Mouse (Mus musculus): Measurements from ENCODE around the gene Gdnf. TPM values are rescaled to one million over a fixed set of nuclear protein-coding genes. Genes with fewer than 3 reads are reported as not detected.

The Gdnf gene
- total and polyA plus RNA-seq, 3 experiments, result 0.10 to 0.68 (median 0.39) TPM

DNA sequence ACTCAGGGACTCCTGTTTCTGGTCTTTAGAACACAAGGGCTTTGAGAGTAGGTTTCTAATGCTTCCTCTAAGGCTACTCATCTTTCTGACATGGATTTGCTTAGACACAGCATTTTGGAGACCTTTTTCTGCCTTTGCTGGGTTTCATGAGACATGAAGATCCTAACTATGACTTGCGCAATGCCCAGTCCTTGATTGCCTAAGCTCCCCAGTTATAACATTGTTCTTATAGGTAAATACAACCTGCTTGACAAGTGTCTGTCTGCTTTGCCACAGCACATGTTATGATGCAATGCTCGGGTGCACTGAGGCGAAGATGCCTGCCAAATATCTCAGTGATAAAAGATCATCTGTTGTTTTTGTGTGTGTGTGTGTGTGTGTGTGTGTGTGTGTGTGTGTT lies 54.7 kb downstream of the Gdnf start:
- Histone ChIP-seq H3K79me2 (replicated peaks; ENCODE audit: control insufficient read depth, insufficient read depth, low read length) (no peaks in the 10 kb centered on the region), H3K36me3 (ENCODE audit: control insufficient read depth, insufficient read depth, low read length) (no peaks in the 10 kb centered on the region), H3K4me3 (no peak overlapping the region), H3K27ac (no peak overlapping the region), H3K9ac (ENCODE audit: low read depth, low read length) (no peak overlapping the region), H3K4me1 (ENCODE audit: control insufficient read depth, insufficient read depth, low read length) (no peaks in the 10 kb centered on the region), H3K27me3 (ENCODE audit: control insufficient read depth, insufficient read depth, low read length) (no peaks in the 10 kb centered on the region)
- intact Hi-C loops (cut with DNase I), result no loop called here
- WGBS, result 87% methylated on average over 3 of the region's 3 CpGs
- TF ChIP-seq CTCF (IDR thresholded peaks at IDR 0.05) (no peak), POLR2A (IDR thresholded peaks at IDR 0.05; ENCODE audit: insufficient read depth, low read depth, low read length) (no peak)
- no peak for DNase-seq

DNA sequence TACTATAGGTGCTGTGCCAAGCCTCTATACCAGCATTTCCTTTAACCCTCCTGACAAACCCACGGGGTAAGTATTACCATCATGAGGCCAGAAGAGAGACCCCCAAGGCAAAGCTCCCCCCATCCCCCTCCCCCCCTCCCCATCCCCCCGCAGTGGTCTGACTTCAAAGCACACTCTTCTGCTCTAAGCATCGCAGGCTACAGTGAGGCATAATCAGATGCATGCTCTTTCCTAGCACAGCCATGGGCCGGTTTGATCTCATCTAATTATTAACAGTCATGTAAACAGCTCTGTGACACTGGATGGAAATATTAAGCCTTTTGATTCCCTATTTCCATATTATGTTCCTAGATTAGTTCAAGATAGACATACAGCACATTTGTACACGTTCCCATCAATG lies 61.8 kb downstream of the Gdnf start:
- no peak for DNase-seq
- Histone ChIP-seq H3K36me3 (ENCODE audit: control insufficient read depth, insufficient read depth, low read length) (peaks cover 11% of the 10 kb centered on the region), H3K27ac (no peak overlapping the region), H3K4me3 (no peak overlapping the region), H3K4me1 (ENCODE audit: control insufficient read depth, insufficient read depth, low read length) (peaks cover 3% of the 10 kb centered on the region), H3K9ac (ENCODE audit: low read depth, low read length) (no peak overlapping the region), H3K27me3 (ENCODE audit: control insufficient read depth, insufficient read depth, low read length) (no peaks in the 10 kb centered on the region), H3K79me2 (replicated peaks; ENCODE audit: control insufficient read depth, insufficient read depth, low read length) (no peaks in the 10 kb centered on the region)
- intact Hi-C loops (cut with DNase I), result no loop called here
- TF ChIP-seq POLR2A (IDR thresholded peaks at IDR 0.05; ENCODE audit: insufficient read depth, low read depth, low read length) (no peak), CTCF (IDR thresholded peaks at IDR 0.05) (no peak), EP300 (IDR thresholded peaks at IDR 0.05; ENCODE audit: insufficient read depth, low read depth, low read length) (no peak)
- WGBS, result 83% methylated on average over 5 of the region's 5 CpGs

DNA sequence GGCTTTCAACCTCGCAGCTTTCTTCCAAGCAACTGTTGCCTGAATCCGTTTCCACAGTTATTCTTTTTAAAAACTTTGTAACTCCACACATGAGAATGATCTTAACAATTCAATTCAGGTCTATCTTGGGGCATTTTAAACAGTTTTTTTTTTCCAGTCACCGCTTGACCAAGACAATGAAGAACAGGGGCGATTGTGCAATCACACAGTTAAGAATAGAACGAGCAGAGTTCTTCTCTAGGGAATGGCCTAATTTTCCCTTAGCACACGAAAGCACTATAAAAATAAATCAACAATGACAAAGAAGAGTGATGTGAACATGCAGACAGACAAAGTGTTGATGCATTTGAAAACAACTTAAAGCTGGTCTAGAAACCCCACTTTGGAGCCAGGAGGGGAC lies 65.2 kb downstream of the Gdnf start:
- peaks cover 3% of the 10 kb centered on the region for H3K4me1 ChIP-seq (ENCODE audit: control insufficient read depth, insufficient read depth, low read length)
- no peak overlapping the region for H3K4me3 ChIP-seq
- DNase-seq, result no peak
- H3K36me3 ChIP-seq (ENCODE audit: control insufficient read depth, insufficient read depth, low read length), result peaks cover 11% of the 10 kb centered on the region
- no peak overlapping the region for H3K9ac ChIP-seq (ENCODE audit: low read depth, low read length)
- 35% methylated on average over 6 of the region's 6 CpGs for WGBS
- H3K27ac ChIP-seq, result no peak overlapping the region
- no peaks in the 10 kb centered on the region for H3K27me3 ChIP-seq (ENCODE audit: control insufficient read depth, insufficient read depth, low read length)
- H3K79me2 ChIP-seq (replicated peaks; ENCODE audit: control insufficient read depth, insufficient read depth, low read length), result no peaks in the 10 kb centered on the region
- intact Hi-C loops (cut with DNase I), result no loop called here
- TF ChIP-seq CTCF (IDR thresholded peaks at IDR 0.05) (no peak), EP300 (IDR thresholded peaks at IDR 0.05; ENCODE audit: insufficient read depth, low read depth, low read length) (no peak), POLR2A (IDR thresholded peaks at IDR 0.05; ENCODE audit: insufficient read depth, low read depth, low read length) (no peak)

DNA sequence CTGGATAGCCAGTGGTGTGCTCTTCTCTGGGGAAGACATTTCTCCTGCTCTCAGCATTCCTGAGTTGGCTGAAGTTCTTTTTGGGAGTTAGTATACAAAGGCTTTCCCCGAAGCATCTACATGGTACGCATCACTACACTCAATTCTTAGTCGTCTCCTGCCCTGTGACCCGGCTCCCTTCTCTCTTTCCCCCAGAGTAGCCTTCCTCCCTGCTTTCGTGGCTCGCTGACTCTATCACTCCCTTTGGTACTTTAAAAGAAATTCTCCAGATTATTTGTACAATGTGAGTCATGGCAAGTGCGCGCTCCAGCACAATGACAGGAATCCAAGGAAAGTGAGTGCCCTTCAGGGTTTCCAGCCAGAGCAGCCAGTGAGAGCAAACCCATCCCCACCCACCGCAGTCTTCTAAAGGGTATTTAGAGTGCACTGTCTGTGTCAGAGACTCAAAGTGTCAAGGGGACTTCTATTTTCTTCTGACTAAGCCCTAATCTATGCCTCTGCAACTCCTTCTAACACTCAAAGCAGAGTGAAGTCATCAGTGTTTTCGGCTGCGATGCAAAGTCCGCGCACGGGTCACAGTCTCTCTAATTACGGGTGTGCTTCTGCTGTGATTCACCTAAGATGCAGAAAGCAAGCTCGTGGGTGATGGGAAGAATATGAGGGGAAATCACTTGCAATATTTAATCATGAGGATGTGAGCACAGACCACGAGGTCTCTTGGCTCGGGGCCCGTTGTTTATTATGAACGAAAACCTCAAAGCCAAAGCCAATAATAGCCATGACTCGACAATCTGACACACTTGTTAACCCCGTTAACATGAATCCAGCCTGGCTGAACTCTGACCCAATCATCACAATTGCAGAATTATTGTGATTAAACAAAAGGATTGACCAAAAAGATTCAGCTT lies 67.2 kb downstream of the Gdnf start:
- peak; percentile 19 to 24 for DNase-seq
- Histone ChIP-seq H3K27ac (no peak overlapping the region; the same call in 1 of the 2 replicates), H3K79me2 (replicated peaks; ENCODE audit: control insufficient read depth, insufficient read depth, low read length) (no peaks in the 10 kb centered on the region), H3K9ac (ENCODE audit: low read depth, low read length) (no peak overlapping the region), H3K4me3 (no peak overlapping the region), H3K4me1 (ENCODE audit: control insufficient read depth, insufficient read depth, low read length) (peaks cover 3% of the 10 kb centered on the region), H3K36me3 (ENCODE audit: control insufficient read depth, insufficient read depth, low read length) (peaks cover 11% of the 10 kb centered on the region), H3K27me3 (ENCODE audit: control insufficient read depth, insufficient read depth, low read length) (no peaks in the 10 kb centered on the region)
- intact Hi-C loops (cut with DNase I), result no loop called here
- WGBS, result 55% methylated on average over 22 of the region's 22 CpGs
- TF ChIP-seq CTCF (IDR thresholded peaks at IDR 0.05) (no peak), EP300 (IDR thresholded peaks at IDR 0.05; ENCODE audit: insufficient read depth, low read depth, low read length) (no peak), POLR2A (IDR thresholded peaks at IDR 0.05; ENCODE audit: insufficient read depth, low read depth, low read length) (no peak)

DNA sequence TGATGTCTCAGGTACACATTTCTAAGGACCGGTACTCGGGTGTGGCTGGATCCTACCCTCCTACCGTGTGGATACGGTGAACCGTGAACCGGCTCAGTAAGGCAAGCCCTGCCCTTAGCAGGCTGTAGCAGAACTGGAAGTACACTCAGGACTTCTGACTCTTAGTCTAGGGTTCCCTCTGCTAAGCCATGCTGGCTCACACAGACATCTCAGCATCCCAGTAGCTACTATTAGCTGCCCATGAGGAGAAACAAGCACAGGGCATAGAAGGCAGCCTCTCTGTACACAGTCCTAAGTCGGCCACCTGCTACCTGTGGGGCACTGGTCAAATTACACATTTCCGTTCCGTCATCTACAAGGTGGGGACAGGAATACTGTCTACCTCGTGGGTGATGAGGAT lies 68.2 kb downstream of the Gdnf start:
- H3K4me3 ChIP-seq, result no peak overlapping the region
- H3K27ac ChIP-seq, result no peak overlapping the region
- no peaks in the 10 kb centered on the region for H3K27me3 ChIP-seq (ENCODE audit: control insufficient read depth, insufficient read depth, low read length)
- H3K4me1 ChIP-seq (ENCODE audit: control insufficient read depth, insufficient read depth, low read length), result peaks cover 3% of the 10 kb centered on the region
- TF ChIP-seq EP300 (IDR thresholded peaks at IDR 0.05; ENCODE audit: insufficient read depth, low read depth, low read length), result no peak
- no peak for TF ChIP-seq POLR2A (IDR thresholded peaks at IDR 0.05; ENCODE audit: insufficient read depth, low read depth, low read length)
- TF ChIP-seq CTCF (IDR thresholded peaks at IDR 0.05), result no peak
- H3K79me2 ChIP-seq (replicated peaks; ENCODE audit: control insufficient read depth, insufficient read depth, low read length), result no peaks in the 10 kb centered on the region
- WGBS, result 95% methylated on average over 10 of the region's 10 CpGs
- intact Hi-C loops (cut with DNase I), result no loop called here
- peaks cover 11% of the 10 kb centered on the region for H3K36me3 ChIP-seq (ENCODE audit: control insufficient read depth, insufficient read depth, low read length)
- no peak overlapping the region for H3K9ac ChIP-seq (ENCODE audit: low read depth, low read length)
- no peak for DNase-seq

DNA sequence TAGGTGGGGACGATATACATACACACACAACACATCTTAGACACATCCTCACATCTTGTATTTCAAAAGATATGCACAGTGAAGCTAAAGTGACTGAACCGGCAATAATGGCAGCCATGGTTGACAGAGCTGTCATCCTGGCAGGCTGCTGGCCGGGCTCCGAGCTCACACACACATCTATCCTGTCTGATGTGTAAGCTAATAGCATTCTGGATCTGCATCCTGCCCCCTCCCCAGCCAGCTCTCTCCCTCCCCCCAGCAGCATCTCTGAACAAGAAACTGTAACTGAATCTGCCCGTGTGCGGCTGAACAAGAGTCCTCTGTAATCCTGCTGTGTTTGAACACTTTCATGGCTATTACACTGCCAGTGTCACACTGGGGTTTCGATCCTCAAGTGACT lies 69.3 kb downstream of the Gdnf start:
- Histone ChIP-seq H3K9ac (ENCODE audit: low read depth, low read length) (no peak overlapping the region), H3K27ac (no peak overlapping the region), H3K4me3 (no peak overlapping the region), H3K27me3 (ENCODE audit: control insufficient read depth, insufficient read depth, low read length) (no peaks in the 10 kb centered on the region), H3K36me3 (ENCODE audit: control insufficient read depth, insufficient read depth, low read length) (peaks cover 11% of the 10 kb centered on the region), H3K4me1 (ENCODE audit: control insufficient read depth, insufficient read depth, low read length) (peaks cover 3% of the 10 kb centered on the region), H3K79me2 (replicated peaks; ENCODE audit: control insufficient read depth, insufficient read depth, low read length) (no peaks in the 10 kb centered on the region)
- whole genome bisulfite sequencing, result 95% methylated on average over 7 of the region's 7 CpGs
- intact Hi-C loops (cut with DNase I), result no loop called here
- DNase-seq, result no peak
- no peak for TF ChIP-seq EP300 (IDR thresholded peaks at IDR 0.05; ENCODE audit: insufficient read depth, low read depth, low read length)

Measured in heart, adult 2 months (tissue).